In the genomic region with DNA sequence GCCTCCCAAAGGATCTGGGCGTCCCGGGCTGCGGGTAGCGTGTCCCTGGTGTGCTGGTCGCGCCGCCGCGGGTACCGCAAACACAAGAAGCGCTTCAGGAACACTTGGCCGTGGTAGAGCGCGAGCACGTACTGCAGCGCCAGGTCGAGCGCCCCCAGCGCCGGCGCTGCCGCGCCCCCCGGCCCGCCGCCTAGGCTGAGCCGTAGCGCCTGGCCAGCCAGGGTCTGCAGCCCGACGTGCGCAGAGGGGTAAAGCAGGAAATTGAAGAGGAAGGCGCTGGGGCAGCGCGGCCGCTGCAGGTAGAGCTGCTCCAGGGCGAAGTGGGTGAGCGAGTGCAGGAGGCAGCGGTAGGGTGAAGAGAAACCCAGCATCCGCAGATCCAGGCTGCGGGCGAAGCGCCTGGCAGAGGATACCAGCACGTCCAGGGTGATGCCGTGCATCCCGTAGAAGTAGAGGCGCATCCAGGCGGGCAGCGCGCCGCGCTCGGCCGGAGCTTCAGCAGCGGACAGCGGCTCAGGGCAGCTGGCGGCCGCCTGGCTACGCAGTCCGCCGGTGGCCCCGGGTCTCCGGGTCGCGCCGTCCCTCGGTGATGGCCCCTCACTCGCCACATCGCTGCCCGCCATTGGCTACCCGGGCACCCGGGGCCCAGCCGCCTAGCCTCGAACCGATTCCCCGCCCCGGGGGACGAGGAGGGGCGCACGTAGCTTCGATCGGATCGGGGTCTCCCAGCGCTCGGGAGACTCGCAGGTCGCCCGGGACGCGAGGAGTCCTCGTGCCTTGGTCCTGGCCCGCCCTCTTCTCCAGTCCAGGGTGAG, we compare ENCODE assay signal across 8 mouse cellular contexts. TPM values are rescaled to one million over a fixed set of nuclear protein-coding genes. Genes with fewer than 3 reads are reported as not detected.
DNase-seq lines count a peak whose midpoint lies in the region; ATAC-seq lines count a peak whose summit lies in the region.

No protein-coding gene starts in this region.

- peak overlapping the region; percentile 69 for H3K4me3 ChIP-seq in heart, embryonic 13.5 days
- H3K4me3 ChIP-seq in liver, embryonic 12.5 days, result peak overlapping the region; percentile 48

- H3K9ac ChIP-seq in heart, embryonic 13.5 days, result peak overlapping the region; percentile 79
- H3K9ac ChIP-seq in liver, embryonic 12.5 days, result no peak overlapping the region

- no peak overlapping the region for H3K27ac ChIP-seq in heart, embryonic 13.5 days (replicated peaks)
- H3K27ac ChIP-seq in liver, embryonic 12.5 days, result no peak overlapping the region

- WGBS in heart, embryonic 13.5 days, result under 1% methylated on average over 89 of the region's 91 CpGs
- WGBS in liver, embryonic 12.5 days (ENCODE audit: insufficient replicate concordance), result 2% methylated on average over 90 of the region's 91 CpGs

- ATAC-seq in heart, embryonic 13.5 days (ENCODE audit: extremely low read depth, insufficient number of reproducible peaks, low FRiP score, low TSS enrichment), result peak; percentile 45
- peak; percentile 37; the same call in 1 of the 2 replicates for ATAC-seq in liver, embryonic 12.5 days
- ATAC-seq in monocyte, adult 5-6 weeks (replicated peaks; ENCODE audit: insufficient number of reproducible peaks, low FRiP score, low TSS enrichment, poor library complexity, severe bottlenecking), result no peak

- peaks cover 11% of the 10 kb centered on the region for H3K4me1 ChIP-seq in heart, embryonic 13.5 days
- 0 out of 2 replicates have a peak, but pooled peaks cover 4% of the 10 kb centered on the region for H3K4me1 ChIP-seq in liver, embryonic 12.5 days

- DNase-seq in thymus, postnatal 4 days, result peak; percentile 28
- no peak for DNase-seq in thymus, postnatal 10 days (ENCODE audit: low spot score in 2 of 2)
- DNase-seq in embryo, embryonic 11.5 days (ENCODE audit: low read depth, low spot score), result peak; percentile 44
- DNase-seq in kidney, postnatal 25 days, result peak; percentile 28 to 64
- DNase-seq in right cerebral cortex, adult 2 months (ENCODE audit: low spot score in 2 of 2), result peak; percentile 57 to 76

- no peaks in the 10 kb centered on the region for H3K9me3 ChIP-seq in heart, embryonic 13.5 days
- H3K9me3 ChIP-seq in liver, embryonic 12.5 days (replicated peaks), result no peaks in the 10 kb centered on the region

- H3K27me3 ChIP-seq in heart, embryonic 13.5 days (replicated peaks), result peaks cover 24% of the 10 kb centered on the region
- H3K27me3 ChIP-seq in liver, embryonic 12.5 days (replicated peaks), result peaks cover 34% of the 10 kb centered on the region

- no peaks in the 10 kb centered on the region for H3K36me3 ChIP-seq in heart, embryonic 13.5 days
- no peaks in the 10 kb centered on the region for H3K36me3 ChIP-seq in liver, embryonic 12.5 days

- H3K4me2 ChIP-seq in heart, embryonic 13.5 days, result peak overlapping the region; percentile 100
- peak overlapping the region; percentile 74 for H3K4me2 ChIP-seq in liver, embryonic 12.5 days

RNA-seq across cellular contexts. Expression of a gene that starts 0.8 kb away (rescaled TPM):
- polyA plus RNA-seq in heart, embryonic 13.5 days (2015; fragmentation: Nextera tagmentation; extraction: Ambion mirVana), result 0.05 and 0.10 TPM in 2 replicates
- 0.05 and 0.07 TPM in 2 replicates for polyA plus RNA-seq in liver, embryonic 12.5 days (2016; fragmentation: Nextera tagmentation; extraction: Ambion mirVana)
- total RNA-seq in monocyte, adult 5-6 weeks (2017), result 0.10 to 0.21 TPM in 2 of 3 replicates, not detected in the other

Comparison
In these comparisons a context has a peak if more than half of its experiments do, and no peak if none do; other contexts are left out.
1. DNase-seq: peak in thymus, postnatal 4 days (single experiment), embryo, embryonic 11.5 days (single experiment), kidney, postnatal 25 days (2 of 2) and right cerebral cortex, adult 2 months (2 of 2); none in thymus, postnatal 10 days (0 of 2).